Mouse (Mus musculus): Measurements from ENCODE around the gene Scgb2b24. TPM values are rescaled to one million over a fixed set of nuclear protein-coding genes. Genes with fewer than 3 reads are reported as not detected.

Gene Scgb2b24
- total RNA-seq (2012; rRNA removed) = not detected in 2 replicates
- polyA plus RNA-seq (2012; ENCODE audit: insufficient read depth in 1 of 2, insufficient read length in 2 of 2, low read depth in 1 of 2, low replicate concordance in 2 of 2, missing spikeins in 1 of 2) = not detected

GRCm38 (mm10) chr7:33739212-33739611, at the start of gene Scgb2b24:
TSS of gene Scgb2b24 (minus strand) at chr7:33739312.
- DNase-seq (ENCODE audit: low read depth, low spot score) = no peak
- H3K79me2 ChIP-seq (ENCODE audit: control insufficient read depth, insufficient read depth, low read length, poor library complexity) = no peaks in the 10 kb centered on the region
- no peaks in the 10 kb centered on the region for H3K9me3 ChIP-seq (replicated peaks; ENCODE audit: insufficient read depth, low read length)
- no peak within 1 kb of the TSS for H3K4me3 ChIP-seq (ENCODE audit: control insufficient read depth in 1 of 2, insufficient read depth in 1 of 2, low read depth in 2 of 2, low read length in 2 of 2)
- H3K27ac ChIP-seq (ENCODE audit: control insufficient read depth, low read depth, low read length) = no peak within 1 kb of the TSS
- H3K4me1 ChIP-seq (ENCODE audit: control insufficient read depth in 1 of 2, insufficient read depth in 2 of 2, low read length in 2 of 2) = no peaks in the 10 kb centered on the region
- no peaks in the 10 kb centered on the region for H3K27me3 ChIP-seq (ENCODE audit: control insufficient read depth in 1 of 2, insufficient read depth in 2 of 2, low read length in 2 of 2)
- H3K36me3 ChIP-seq (ENCODE audit: control insufficient read depth in 1 of 2, insufficient read depth in 2 of 2, low read length in 2 of 2) = no peaks in the 10 kb centered on the region
- TF ChIP-seq TCF12 (IDR thresholded peaks at IDR 0.05; ENCODE audit: low read depth, low read length) = no peak
- TF ChIP-seq SMC3 (IDR thresholded peaks at IDR 0.05; ENCODE audit: low read depth, low read length) = no peak
- no peak for TF ChIP-seq ZMIZ1 (IDR thresholded peaks at IDR 0.05; ENCODE audit: low read depth, low read length)
- no peak for TF ChIP-seq BHLHE40 (IDR thresholded peaks at IDR 0.05; ENCODE audit: borderline replicate concordance, low read depth, low read length)
- no peak for TF ChIP-seq CHD1 (IDR thresholded peaks at IDR 0.05; ENCODE audit: low read depth, low read length)
- no peak for TF ChIP-seq USF2 (IDR thresholded peaks at IDR 0.05; ENCODE audit: borderline replicate concordance in 1 of 2, insufficient read depth in 1 of 2, low read depth in 1 of 2, low read length in 2 of 2)
- TF ChIP-seq TAL1 (IDR thresholded peaks at IDR 0.05; ENCODE audit: low read length) = no peak
- TF ChIP-seq POLR2A (IDR thresholded peaks at IDR 0.05; ENCODE audit: control insufficient read depth in 1 of 2, insufficient read depth in 1 of 2, low read depth in 1 of 2, low read length in 2 of 2, poor library complexity in 1 of 2) = no peak
- TF ChIP-seq MYC (IDR thresholded peaks at IDR 0.05; ENCODE audit: low read depth, low read length) = no peak
- TF ChIP-seq USF1 (IDR thresholded peaks at IDR 0.05; ENCODE audit: low read depth, low read length) = no peak
- no peak for TF ChIP-seq HCFC1 (IDR thresholded peaks at IDR 0.05; ENCODE audit: low read depth, low read length)
- no peak for TF ChIP-seq ETS1 (IDR thresholded peaks at IDR 0.05; ENCODE audit: low read depth, low read length)
- TF ChIP-seq ZC3H11A (IDR thresholded peaks at IDR 0.05; ENCODE audit: low read depth, low read length) = no peak
- TF ChIP-seq MAZ (IDR thresholded peaks at IDR 0.05; ENCODE audit: low read depth, low read length) = no peak
- TF ChIP-seq NRF1 (IDR thresholded peaks at IDR 0.05; ENCODE audit: insufficient read depth, low read depth, low read length, poor library complexity, severe bottlenecking) = no peak
- no peak for TF ChIP-seq EP300 (IDR thresholded peaks at IDR 0.05; ENCODE audit: low read depth in 1 of 2, low read length in 2 of 2)
- no peak for TF ChIP-seq GATA1 (IDR thresholded peaks at IDR 0.05; ENCODE audit: low read depth, low read length)
- H3K9ac ChIP-seq (ENCODE audit: control insufficient read depth, low read depth, low read length, poor library complexity, severe bottlenecking) = no peak within 1 kb of the TSS

- no peak within 1 kb of the TSS for H3K4me3 ChIP-seq (ENCODE audit: control insufficient read depth in 1 of 2, insufficient read depth in 1 of 2, low read depth in 2 of 2, low read length in 2 of 2)
- H3K9me3 ChIP-seq (replicated peaks; ENCODE audit: insufficient read depth, low read length) = no peaks in the 10 kb centered on the region
- H3K27ac ChIP-seq (ENCODE audit: control insufficient read depth, low read depth, low read length) = no peak within 1 kb of the TSS
- TF ChIP-seq UBTF (IDR thresholded peaks at IDR 0.05; ENCODE audit: borderline replicate concordance, insufficient read depth, low read depth, low read length) (no peak), USF1 (IDR thresholded peaks at IDR 0.05; ENCODE audit: low read depth, low read length) (no peak), MYC (IDR thresholded peaks at IDR 0.05; ENCODE audit: low read depth, low read length) (no peak), RAD21 (IDR thresholded peaks at IDR 0.05; ENCODE audit: low read depth, low read length) (no peak), POLR2AphosphoS5 (IDR thresholded peaks at IDR 0.05; ENCODE audit: borderline replicate concordance, low read depth, low read length) (no peak), CHD1 (IDR thresholded peaks at IDR 0.05; ENCODE audit: low read depth, low read length) (no peak), CHD2 (IDR thresholded peaks at IDR 0.05; ENCODE audit: low read length) (no peak), ELF1 (IDR thresholded peaks at IDR 0.05; ENCODE audit: low read depth, low read length) (no peak), GABPA (IDR thresholded peaks at IDR 0.05; ENCODE audit: low read depth, low read length) (no peak), ZMIZ1 (IDR thresholded peaks at IDR 0.05; ENCODE audit: low read depth, low read length) (no peak), JUND (IDR thresholded peaks at IDR 0.05; ENCODE audit: low read depth, low read length) (no peak), BHLHE40 (IDR thresholded peaks at IDR 0.05; ENCODE audit: borderline replicate concordance, low read depth, low read length) (no peak), SMC3 (IDR thresholded peaks at IDR 0.05; ENCODE audit: low read depth, low read length) (no peak), USF2 (IDR thresholded peaks at IDR 0.05; ENCODE audit: borderline replicate concordance in 1 of 2, insufficient read depth in 1 of 2, low read depth in 1 of 2, low read length in 2 of 2) (no peak), KAT2A (conservative IDR thresholded peaks at IDR 0.05; ENCODE audit: low read depth, low read length) (no peak), EP300 (IDR thresholded peaks at IDR 0.05; ENCODE audit: low read depth in 1 of 2, low read length in 2 of 2) (no peak), POLR2AphosphoS2 (IDR thresholded peaks at IDR 0.05; ENCODE audit: low read length) (no peak)
- H3K79me2 ChIP-seq (ENCODE audit: control insufficient read depth, insufficient read depth, low read length, poor library complexity) = no peaks in the 10 kb centered on the region
- no peaks in the 10 kb centered on the region for H3K36me3 ChIP-seq (ENCODE audit: control insufficient read depth in 1 of 2, insufficient read depth in 2 of 2, low read length in 2 of 2)
- H3K4me1 ChIP-seq (ENCODE audit: control insufficient read depth in 1 of 2, insufficient read depth in 2 of 2, low read length in 2 of 2) = no peaks in the 10 kb centered on the region
- no peaks in the 10 kb centered on the region for H3K27me3 ChIP-seq (ENCODE audit: control insufficient read depth in 1 of 2, insufficient read depth in 2 of 2, low read length in 2 of 2)
- H3K9ac ChIP-seq (ENCODE audit: control insufficient read depth, low read depth, low read length, poor library complexity, severe bottlenecking) = no peak within 1 kb of the TSS
- no peak for DNase-seq (ENCODE audit: low read depth, low spot score)
Measured at GRCm38 (mm10) chr7:33743499-33743898, 4.4 kb upstream of the Scgb2b24 start, which contains the start of gene Scgb1b24. TSS of gene Scgb1b24 (plus strand) at chr7:33743799.

Data from MEL (cell line).